Mouse (Mus musculus): ENCODE measurements around the gene Gm527. TPM values are rescaled to one million over a fixed set of nuclear protein-coding genes. Genes with fewer than 3 reads are reported as not detected.

The Gm527 gene
- polyA plus RNA-seq (2014; fragmentation: Nextera tagmentation; extraction: Ambion mirVana): 2.9 and 4.8 TPM in 2 replicates

DNA sequence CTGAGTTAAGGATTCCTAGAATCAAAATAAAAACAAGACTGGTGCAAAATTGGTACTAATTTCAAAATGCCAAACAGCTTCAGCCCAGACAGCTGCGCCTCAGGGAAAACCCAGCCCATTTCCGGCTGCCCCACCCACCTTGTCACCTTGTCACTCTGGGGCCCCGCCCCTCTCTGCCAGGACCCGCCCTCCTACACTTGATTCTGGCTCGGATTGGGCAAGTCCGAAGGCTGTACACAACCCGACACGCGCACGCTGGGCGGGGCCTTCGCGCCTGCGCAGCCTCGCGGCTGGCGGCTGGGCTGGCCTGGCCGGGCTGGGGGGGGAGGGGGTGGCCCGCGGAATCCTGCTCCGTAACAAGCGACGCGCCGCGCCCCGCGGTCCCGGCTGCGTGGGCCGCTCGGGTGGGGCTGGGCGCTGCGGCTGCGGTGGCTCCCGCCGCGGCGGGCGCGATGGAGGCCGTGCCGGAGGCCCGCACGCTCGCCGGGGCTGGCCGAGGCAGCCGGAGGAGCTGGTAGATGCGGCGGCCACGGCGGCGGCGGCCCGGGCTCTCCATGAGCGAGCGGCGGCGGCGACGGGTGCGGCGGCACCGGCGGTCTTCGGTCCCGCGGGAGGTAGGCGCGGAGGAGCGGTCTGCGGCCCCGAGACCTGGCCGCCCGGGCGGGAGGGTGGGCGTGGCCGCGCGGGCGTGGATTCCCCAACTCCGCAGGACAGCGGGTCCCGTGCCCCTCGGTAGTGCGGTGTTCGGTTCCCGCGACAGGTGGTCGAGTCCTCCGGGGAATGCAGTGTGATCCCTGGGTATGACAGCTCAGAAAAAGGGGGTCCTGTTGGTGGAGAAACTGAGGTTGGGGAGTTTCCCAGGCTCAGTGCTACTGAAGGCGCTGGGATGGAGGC lies at the start of gene Gm527:
TSS of gene Gm527 (plus strand) at position 329 of the 894 bp plus-strand sequence.
- no peaks in the 10 kb centered on the region for H3K36me3 ChIP-seq (ENCODE audit: control insufficient read depth, insufficient read depth, low read length)
- H3K9me3 ChIP-seq (ENCODE audit: control insufficient read depth, low read length): no peaks in the 10 kb centered on the region
- H3K9ac ChIP-seq (ENCODE audit: low read depth, low read length): peak within 1 kb of the TSS; percentile 82
- peak within 1 kb of the TSS; percentile 71 for H3K4me3 ChIP-seq (ENCODE audit: low read length)
- peak within 1 kb of the TSS; percentile 78 for H3K4me2 ChIP-seq (replicated peaks; ENCODE audit: low read depth, low read length)
- H3K4me1 ChIP-seq (ENCODE audit: control insufficient read depth, insufficient read depth, low read length): no peaks in the 10 kb centered on the region
- no peak within 1 kb of the TSS for H3K27ac ChIP-seq (ENCODE audit: low read depth, low read length)
- peak; percentile 100 for ATAC-seq (ENCODE audit: low FRiP score, low TSS enrichment)
- WGBS: 0% methylated on average over 45 of the region's 93 CpGs
- no peaks in the 10 kb centered on the region for H3K27me3 ChIP-seq (ENCODE audit: control insufficient read depth, insufficient read depth, low read length)

DNA sequence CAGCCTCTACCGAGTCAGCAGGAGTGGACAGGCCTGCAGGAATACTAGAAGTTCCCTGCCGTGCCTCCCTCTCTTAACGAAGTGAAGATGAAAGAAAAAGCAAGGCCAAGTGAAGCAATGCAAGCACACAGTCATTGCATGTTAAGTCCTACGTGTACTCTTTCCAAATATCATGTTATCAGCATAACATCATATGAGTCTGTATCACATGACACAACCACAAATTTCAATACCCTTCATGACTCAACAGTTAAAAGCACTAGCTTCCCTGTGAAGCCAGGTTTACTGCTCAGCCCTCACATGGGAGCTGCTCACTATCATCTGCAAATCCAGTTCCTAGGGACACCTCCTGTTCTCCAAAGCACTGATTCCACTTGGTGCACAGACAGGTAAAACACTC lies 46.6 kb upstream of the Gm527 start:
- Histone ChIP-seq H3K4me2 (replicated peaks; ENCODE audit: low read depth, low read length) (no peak overlapping the region), H3K27ac (ENCODE audit: low read depth, low read length) (no peak overlapping the region), H3K4me1 (ENCODE audit: control insufficient read depth, insufficient read depth, low read length) (no peaks in the 10 kb centered on the region), H3K9ac (ENCODE audit: low read depth, low read length) (no peak overlapping the region), H3K27me3 (ENCODE audit: control insufficient read depth, insufficient read depth, low read length) (no peaks in the 10 kb centered on the region), H3K36me3 (ENCODE audit: control insufficient read depth, insufficient read depth, low read length) (no peaks in the 10 kb centered on the region), H3K4me3 (ENCODE audit: low read length) (no peak overlapping the region), H3K9me3 (ENCODE audit: control insufficient read depth, low read length) (no peaks in the 10 kb centered on the region)
- 68% methylated on average over 4 of the region's 4 CpGs for WGBS
- ATAC-seq (ENCODE audit: low FRiP score, low TSS enrichment): no peak

DNA sequence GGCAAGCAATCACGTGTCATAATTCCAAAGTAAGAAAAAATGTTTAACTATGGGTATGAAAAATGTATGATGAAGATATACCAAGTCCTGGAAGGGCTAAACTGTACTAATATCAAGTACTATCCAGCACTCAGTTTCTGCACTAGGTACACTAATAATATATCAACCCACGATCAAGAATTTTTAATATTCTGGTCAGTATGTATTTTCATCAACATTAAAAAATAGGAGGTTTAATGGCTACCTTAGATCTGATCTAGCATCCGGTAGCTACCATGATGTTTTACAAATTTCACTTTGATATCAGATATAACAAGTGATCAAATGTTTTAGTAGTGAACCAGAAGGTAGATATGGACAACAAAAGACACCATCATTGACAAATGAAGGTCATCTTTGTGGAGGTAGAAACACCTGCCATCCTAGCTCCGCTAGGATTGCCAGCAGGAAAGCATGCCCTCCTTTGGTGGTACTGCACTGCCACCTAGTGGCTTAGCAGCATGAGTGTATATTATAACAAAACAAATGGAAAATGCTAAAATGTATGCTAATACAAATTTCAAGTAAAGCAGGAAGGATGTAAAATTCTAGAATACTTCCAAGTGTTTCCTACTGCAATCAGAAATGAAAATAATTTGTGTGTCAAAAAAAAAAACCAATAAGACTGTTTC lies 20.5 kb upstream of the Gm527 start:
- H3K4me3 ChIP-seq (ENCODE audit: low read length): no peak overlapping the region
- no peak overlapping the region for H3K9ac ChIP-seq (ENCODE audit: low read depth, low read length)
- ATAC-seq (ENCODE audit: low FRiP score, low TSS enrichment): no peak
- no peaks in the 10 kb centered on the region for H3K36me3 ChIP-seq (ENCODE audit: control insufficient read depth, insufficient read depth, low read length)
- no peak overlapping the region for H3K27ac ChIP-seq (ENCODE audit: low read depth, low read length)
- H3K4me2 ChIP-seq (replicated peaks; ENCODE audit: low read depth, low read length): no peak overlapping the region
- H3K27me3 ChIP-seq (ENCODE audit: control insufficient read depth, insufficient read depth, low read length): no peaks in the 10 kb centered on the region
- 46% methylated on average over 4 of the region's 4 CpGs for WGBS
- no peaks in the 10 kb centered on the region for H3K9me3 ChIP-seq (ENCODE audit: control insufficient read depth, low read length)
- no peaks in the 10 kb centered on the region for H3K4me1 ChIP-seq (ENCODE audit: control insufficient read depth, insufficient read depth, low read length)

DNA sequence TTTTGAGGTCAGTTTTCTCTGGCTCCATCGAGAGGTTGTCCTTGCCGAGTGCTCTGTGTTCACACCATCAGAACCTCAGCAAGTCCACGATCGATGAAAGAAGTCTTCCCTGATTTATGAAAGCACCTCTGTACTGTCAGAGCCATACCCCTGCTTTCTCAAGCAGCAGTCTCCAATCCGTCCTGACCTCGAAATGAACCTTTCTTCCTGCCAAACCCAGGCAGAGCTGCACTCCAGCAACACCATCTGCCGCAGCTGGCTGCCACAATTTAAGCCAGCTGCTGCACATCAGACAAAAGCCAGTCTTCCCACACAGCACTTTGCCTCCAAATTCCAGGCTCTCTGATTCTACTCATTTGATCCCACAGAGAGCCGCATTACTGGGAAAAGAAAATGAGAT lies 15.2 kb upstream of the Gm527 start:
- H3K9me3 ChIP-seq (ENCODE audit: control insufficient read depth, low read length): no peaks in the 10 kb centered on the region
- no peak overlapping the region for H3K4me3 ChIP-seq (ENCODE audit: low read length)
- peak overlapping the region; percentile 0; the same call in 1 of the 2 replicates for H3K4me2 ChIP-seq (replicated peaks; ENCODE audit: low read depth, low read length)
- no peaks in the 10 kb centered on the region for H3K36me3 ChIP-seq (ENCODE audit: control insufficient read depth, insufficient read depth, low read length)
- ATAC-seq (ENCODE audit: low FRiP score, low TSS enrichment): peak; percentile 88
- 7% methylated on average over 8 of the region's 8 CpGs for WGBS
- H3K27ac ChIP-seq (ENCODE audit: low read depth, low read length): no peak overlapping the region
- H3K9ac ChIP-seq (ENCODE audit: low read depth, low read length): no peak overlapping the region
- no peaks in the 10 kb centered on the region for H3K27me3 ChIP-seq (ENCODE audit: control insufficient read depth, insufficient read depth, low read length)
- peaks cover 5% of the 10 kb centered on the region; the same call in 1 of the 2 replicates for H3K4me1 ChIP-seq (ENCODE audit: control insufficient read depth, insufficient read depth, low read length)

DNA sequence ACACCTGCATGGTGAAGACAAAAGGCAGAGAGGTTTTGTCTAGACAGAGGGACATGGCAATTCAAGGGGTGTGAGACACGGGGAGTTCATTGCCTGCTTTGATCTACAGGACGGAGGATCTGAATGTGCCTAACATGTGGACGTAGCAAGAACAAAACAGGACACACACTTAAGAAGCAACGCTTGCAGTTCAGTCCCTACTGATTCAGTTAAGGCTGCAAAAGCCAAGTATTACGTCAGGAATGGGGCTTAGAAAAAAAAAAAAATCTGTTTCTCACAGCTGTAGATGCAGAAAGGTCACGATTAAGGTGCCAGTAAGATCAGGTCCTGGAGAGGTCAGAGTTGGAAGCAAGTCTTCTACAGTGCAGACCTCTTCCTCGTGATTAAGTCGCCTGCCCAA lies 14.5 kb upstream of the Gm527 start:
- Histone ChIP-seq H3K9ac (ENCODE audit: low read depth, low read length) (no peak overlapping the region), H3K4me2 (replicated peaks; ENCODE audit: low read depth, low read length) (no peak overlapping the region), H3K27ac (ENCODE audit: low read depth, low read length) (no peak overlapping the region), H3K4me1 (ENCODE audit: control insufficient read depth, insufficient read depth, low read length) (peaks cover 5% of the 10 kb centered on the region; the same call in 1 of the 2 replicates), H3K4me3 (ENCODE audit: low read length) (no peak overlapping the region), H3K27me3 (ENCODE audit: control insufficient read depth, insufficient read depth, low read length) (no peaks in the 10 kb centered on the region), H3K9me3 (ENCODE audit: control insufficient read depth, low read length) (no peaks in the 10 kb centered on the region), H3K36me3 (ENCODE audit: control insufficient read depth, insufficient read depth, low read length) (no peaks in the 10 kb centered on the region)
- ATAC-seq (ENCODE audit: low FRiP score, low TSS enrichment): no peak
- WGBS: 50% methylated on average over 8 of the region's 8 CpGs

DNA sequence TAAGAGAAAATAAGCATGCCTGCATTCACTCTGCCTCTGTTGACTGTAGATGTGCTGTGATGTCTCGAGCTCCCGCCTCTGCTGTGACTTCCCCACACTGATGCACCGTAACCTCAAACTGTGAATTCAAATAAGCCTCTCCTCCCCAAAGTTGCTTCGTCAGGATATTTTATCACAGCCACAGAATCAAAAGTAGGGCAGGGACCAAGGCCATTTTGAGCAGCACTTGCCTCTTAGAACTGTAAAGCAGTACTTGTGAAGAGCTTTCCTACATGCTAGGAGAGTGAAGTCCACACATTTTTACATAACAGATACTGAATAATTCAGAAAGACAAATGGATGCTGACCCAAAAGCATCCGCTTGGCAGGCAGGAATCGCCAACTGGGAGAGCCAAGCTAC lies 4.7 kb upstream of the Gm527 start:
- 74% methylated on average over 6 of the region's 6 CpGs for WGBS
- no peak overlapping the region for H3K4me3 ChIP-seq (ENCODE audit: low read length)
- H3K9me3 ChIP-seq (ENCODE audit: control insufficient read depth, low read length): no peaks in the 10 kb centered on the region
- H3K27me3 ChIP-seq (ENCODE audit: control insufficient read depth, insufficient read depth, low read length): no peaks in the 10 kb centered on the region
- no peak overlapping the region for H3K9ac ChIP-seq (ENCODE audit: low read depth, low read length)
- no peak overlapping the region for H3K27ac ChIP-seq (ENCODE audit: low read depth, low read length)
- no peaks in the 10 kb centered on the region for H3K4me1 ChIP-seq (ENCODE audit: control insufficient read depth, insufficient read depth, low read length)
- H3K4me2 ChIP-seq (replicated peaks; ENCODE audit: low read depth, low read length): no peak overlapping the region
- no peak for ATAC-seq (ENCODE audit: low FRiP score, low TSS enrichment)
- no peaks in the 10 kb centered on the region for H3K36me3 ChIP-seq (ENCODE audit: control insufficient read depth, insufficient read depth, low read length)

DNA sequence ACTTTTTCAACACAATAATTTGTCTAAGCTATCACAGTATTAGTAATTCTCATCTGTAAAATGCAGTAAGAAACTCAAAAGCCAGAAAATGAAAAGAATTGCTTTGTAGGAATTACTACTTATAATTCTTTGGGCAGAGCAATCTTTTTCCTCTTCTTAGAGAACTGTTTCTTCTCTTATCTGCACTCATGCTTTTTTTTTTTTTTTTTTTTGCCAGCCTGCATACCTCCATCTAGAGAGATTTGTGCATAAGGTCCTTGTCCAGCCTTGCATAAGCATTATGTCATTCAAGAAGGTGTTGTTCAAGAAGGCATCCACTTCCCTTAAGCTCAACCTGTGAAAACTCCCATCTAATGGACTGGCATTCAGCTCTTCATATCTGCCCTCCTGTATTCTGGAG lies 971 bp upstream of the Gm527 start:
- no peak overlapping the region for H3K9ac ChIP-seq (ENCODE audit: low read depth, low read length)

DNA sequence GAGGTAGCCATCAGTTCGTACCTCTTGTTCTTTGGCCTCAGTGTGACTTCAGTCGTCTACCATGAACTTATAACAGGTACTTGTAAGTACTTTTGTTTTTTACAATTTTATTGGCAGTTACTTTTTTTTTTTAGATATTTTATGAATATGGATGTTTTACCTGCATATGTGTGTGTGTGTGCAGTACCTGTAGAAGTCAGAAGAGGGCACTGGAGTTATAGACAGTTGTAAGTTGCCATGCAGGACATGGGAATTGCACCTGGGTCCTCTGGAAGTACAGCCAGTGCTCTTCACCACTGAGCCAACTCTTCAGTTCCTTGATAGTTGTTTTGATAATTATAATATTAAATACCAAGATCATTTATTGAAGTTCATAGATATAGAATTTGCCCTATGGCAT lies 19.8 kb downstream of the Gm527 start:
- WGBS: 90% methylated on average over 2 of the region's 2 CpGs
- no peak for ATAC-seq (ENCODE audit: low FRiP score, low TSS enrichment)

More for the DNA sequence above, 971 bp upstream of the Gm527 start:
- no peaks in the 10 kb centered on the region for H3K4me1 ChIP-seq (ENCODE audit: control insufficient read depth, insufficient read depth, low read length)
- no peak for ATAC-seq (ENCODE audit: low FRiP score, low TSS enrichment)
- no peaks in the 10 kb centered on the region for H3K9me3 ChIP-seq (ENCODE audit: control insufficient read depth, low read length)
- no peaks in the 10 kb centered on the region for H3K27me3 ChIP-seq (ENCODE audit: control insufficient read depth, insufficient read depth, low read length)
- H3K27ac ChIP-seq (ENCODE audit: low read depth, low read length): no peak overlapping the region
- H3K36me3 ChIP-seq (ENCODE audit: control insufficient read depth, insufficient read depth, low read length): no peaks in the 10 kb centered on the region
- no peak overlapping the region for H3K4me2 ChIP-seq (replicated peaks; ENCODE audit: low read depth, low read length)
- no peak overlapping the region for H3K4me3 ChIP-seq (ENCODE audit: low read length)

DNA sequence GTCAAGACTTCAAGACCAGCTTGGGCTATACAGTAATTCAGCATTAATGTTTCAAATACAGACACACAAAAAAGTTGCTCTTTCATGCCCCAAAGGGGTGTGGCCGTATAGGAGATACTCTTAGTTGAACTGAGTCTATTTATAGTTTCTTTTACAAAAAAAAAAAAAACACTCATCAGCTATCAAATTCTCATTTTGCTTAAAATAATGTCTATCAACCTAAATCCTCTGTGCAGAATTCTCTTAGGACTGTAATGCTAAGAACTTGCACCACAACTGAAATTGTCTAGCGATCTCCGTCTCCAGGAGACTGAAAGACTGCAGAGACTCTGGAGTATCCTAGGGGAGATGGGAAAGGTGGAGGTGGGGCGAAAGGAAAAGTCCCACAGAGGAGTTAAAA lies 46.9 kb downstream of the Gm527 start:
- no peak for ATAC-seq (ENCODE audit: low FRiP score, low TSS enrichment)
- peak overlapping the region; percentile 63 for H3K9ac ChIP-seq (ENCODE audit: low read depth, low read length)
- no peak overlapping the region for H3K27ac ChIP-seq (ENCODE audit: low read depth, low read length)
- H3K27me3 ChIP-seq (ENCODE audit: control insufficient read depth, insufficient read depth, low read length): no peaks in the 10 kb centered on the region
- peak overlapping the region; percentile 78 for H3K4me2 ChIP-seq (replicated peaks; ENCODE audit: low read depth, low read length)
- H3K36me3 ChIP-seq (ENCODE audit: control insufficient read depth, insufficient read depth, low read length): no peaks in the 10 kb centered on the region
- 23% methylated on average over 4 of the region's 4 CpGs for WGBS
- H3K4me1 ChIP-seq (ENCODE audit: control insufficient read depth, insufficient read depth, low read length): peaks cover 6% of the 10 kb centered on the region; the same call in 1 of the 2 replicates
- H3K4me3 ChIP-seq (ENCODE audit: low read length): peak overlapping the region; percentile 73
- H3K9me3 ChIP-seq (ENCODE audit: control insufficient read depth, low read length): no peaks in the 10 kb centered on the region

More for the DNA sequence above, 19.8 kb downstream of the Gm527 start:
- H3K9me3 ChIP-seq (ENCODE audit: control insufficient read depth, low read length): no peaks in the 10 kb centered on the region
- H3K27me3 ChIP-seq (ENCODE audit: control insufficient read depth, insufficient read depth, low read length): no peaks in the 10 kb centered on the region
- H3K36me3 ChIP-seq (ENCODE audit: control insufficient read depth, insufficient read depth, low read length): peaks cover 3% of the 10 kb centered on the region; the same call in 1 of the 2 replicates
- no peak overlapping the region for H3K9ac ChIP-seq (ENCODE audit: low read depth, low read length)
- H3K27ac ChIP-seq (ENCODE audit: low read depth, low read length): no peak overlapping the region
- H3K4me3 ChIP-seq (ENCODE audit: low read length): no peak overlapping the region
- no peaks in the 10 kb centered on the region for H3K4me1 ChIP-seq (ENCODE audit: control insufficient read depth, insufficient read depth, low read length)
- no peak overlapping the region for H3K4me2 ChIP-seq (replicated peaks; ENCODE audit: low read depth, low read length)
